Mouse (Mus musculus) stomach, postnatal 0 days (tissue): ENCODE results near the gene Usp20.

Source experiments
- CTCF ChIP-seq: IDR thresholded peaks from 2 replicates; pipeline ENCODE4 v1.5.1; 2016; ENCODE audit warnings: antibody characterized with exemption, low read depth, mild to moderate bottlenecking, moderate library complexity
- EP300 ChIP-seq: optimal IDR thresholded peaks from 2 replicates; pipeline ENCODE3; 2016; ENCODE audit warnings: antibody characterized with exemption

GRCm38 (mm10) chr2:31053851-31054340 lies 71.8 kb downstream of the Usp20 start:
- TF ChIP-seq CTCF (no peak), EP300 (no peak)
